Mouse (Mus musculus) small intestine, adult 2 months (tissue): ENCODE data around the gene Smad6.

Source experiments
- CTCF ChIP-seq: fragments of 200-500 bp; IDR thresholded peaks from 2 replicates; pipeline ENCODE4 v1.5.1; 2012; ENCODE audit warnings: low read depth, mild to moderate bottlenecking, control low read depth, inconsistent platforms, low read length, moderate library complexity, mixed read lengths; ENCODE audit not compliant: insufficient replicate concordance, insufficient read length; ENCODE audit errors: extremely low read depth
- POLR2A ChIP-seq: fragments of 200-500 bp; IDR thresholded peaks from 2 replicates; pipeline ENCODE4 v1.6.1; 2012; ENCODE audit warnings: low read depth, mild to moderate bottlenecking, control low read depth, inconsistent platforms, low read length, moderate library complexity

GRCm38 (mm10) chr9:63936256-63936655 is 85.6 kb downstream of the Smad6 start:
- TF ChIP-seq CTCF (no peak), POLR2A (no peak)
